Mouse (Mus musculus) hindlimb bud, embryonic 11.5 days (tissue): ENCODE measurements around the gene Alkal2.

Experiments used
- DNase-seq: peaks from one replicate; pipeline ENCODE4 v3.0.0-alpha.2; 2012; ENCODE audit warnings: low read depth, low spot score; ENCODE audit errors: extremely low spot score

The Alkal2 gene

DNA sequence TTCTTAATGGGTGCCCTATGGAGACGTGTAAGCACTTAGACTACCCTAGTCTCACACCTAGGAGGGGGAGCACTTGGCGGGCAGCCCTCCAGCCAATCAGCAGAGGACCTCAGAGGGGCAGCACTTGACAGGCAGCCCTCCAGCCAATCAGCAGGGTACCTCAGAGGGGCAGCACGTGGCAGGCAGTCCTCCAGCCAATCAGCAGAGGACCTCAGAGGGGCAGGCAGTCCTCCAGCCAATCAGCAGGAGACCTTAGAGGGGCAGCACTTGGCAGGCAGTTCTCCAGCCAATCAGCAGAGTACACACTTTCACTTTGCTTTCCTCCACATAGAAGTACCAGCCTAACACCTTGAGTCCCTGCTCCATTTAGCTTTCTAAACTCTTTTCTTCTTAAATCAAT is 38.3 kb downstream of the Alkal2 start:
- DNase-seq = no peak

DNA sequence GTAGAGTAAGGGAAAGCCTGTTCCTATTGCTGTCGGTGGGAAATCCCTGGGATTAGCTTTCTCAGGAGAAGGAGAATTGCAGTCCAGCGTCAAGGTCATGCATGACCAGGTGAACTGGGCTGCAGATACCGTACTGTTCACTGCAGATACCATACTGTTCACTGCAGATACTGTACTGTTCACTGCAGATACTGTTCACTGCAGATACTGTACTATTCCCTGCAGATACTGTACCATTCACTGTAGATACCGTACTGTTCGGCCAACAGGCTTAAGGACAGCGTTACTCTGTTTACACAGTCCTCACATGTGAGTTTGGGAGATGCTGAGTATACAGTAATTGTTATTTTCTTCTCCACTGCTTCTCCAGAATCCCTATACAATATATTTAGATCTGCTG is 44.1 kb downstream of the Alkal2 start:
- DNase-seq = no peak

DNA sequence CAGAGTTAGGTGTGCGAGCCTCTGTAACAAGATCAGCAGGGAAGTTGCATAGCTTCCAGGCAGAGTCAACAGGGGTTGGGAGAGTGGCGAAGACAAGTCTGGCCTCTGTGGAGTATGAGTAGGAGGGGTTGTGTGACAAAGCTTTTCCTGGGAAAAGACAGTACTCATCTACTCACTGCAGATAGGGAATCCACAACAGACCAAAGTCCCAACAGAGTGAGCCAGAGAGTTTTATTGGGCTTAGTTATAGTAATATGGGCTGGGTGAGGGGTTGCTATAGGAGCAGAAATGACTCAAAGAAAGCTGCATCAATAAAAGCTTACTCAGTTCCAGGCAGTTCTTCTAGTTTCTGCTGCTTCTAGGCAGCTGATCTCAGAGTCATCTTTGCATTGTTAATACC is 49.2 kb downstream of the Alkal2 start:
- no peak for DNase-seq

DNA sequence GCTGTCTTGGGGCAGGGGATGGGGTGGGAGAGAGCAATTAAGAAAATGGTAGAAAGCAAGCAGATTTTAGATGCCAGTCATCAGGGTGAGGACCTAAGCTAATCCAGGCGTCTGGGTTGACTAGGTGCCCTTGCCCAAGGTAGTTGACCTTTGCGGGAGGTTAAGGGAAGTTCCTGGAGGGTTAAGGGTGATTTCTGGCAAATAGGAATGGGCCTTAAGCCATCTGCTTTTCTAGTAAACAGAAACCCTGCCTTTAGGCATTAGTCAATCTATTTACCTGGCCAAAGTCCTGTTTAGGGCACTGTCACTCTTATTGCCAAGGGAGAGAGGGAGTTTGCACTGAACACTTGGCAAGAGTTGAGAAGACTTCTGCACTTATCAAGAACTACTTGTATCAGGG is 52.8 kb downstream of the Alkal2 start:
- DNase-seq = no peak
